Mouse (Mus musculus): ENCODE results near the gene D330020A13Rik. TPM values are rescaled to one million over a fixed set of nuclear protein-coding genes. Genes with fewer than 3 reads are reported as not detected.

The D330020A13Rik gene
- polyA plus RNA-seq (2021; fragmentation: Nextera tagmentation): 0.14 TPM in 1 of 2 replicates, not detected in the other
- long read RNA-seq, experiment 1, partial matches to known transcripts: 0 of 1 reads
- long read RNA-seq, experiment 1, other reads (novel, unspliced or antisense): 0 of 1 reads
- long read RNA-seq, experiment 2, partial matches to known transcripts: 0 of 1 reads
- long read RNA-seq, experiment 2, other reads (novel, unspliced or antisense): 0 of 1 reads

GRCm38 (mm10) chr6:120294056-120294784 is at the start of gene D330020A13Rik, which contains the start of gene B4galnt3:
Gene D330020A13Rik (plus strand): TSS chr6:120294364.
Gene B4galnt3 (minus strand): TSS chr6:120294559.

Other genes with a start within 250 kb of the D330020A13Rik start
- 6.2 and 9.5 TPM in 2 replicates for gene Ninj2, start 201.0 kb upstream of the D330020A13Rik start, polyA plus RNA-seq (2021; fragmentation: Nextera tagmentation)
- 0.11 and 0.26 TPM in 2 replicates for gene B4galnt3, start 195 bp downstream of the D330020A13Rik start, polyA plus RNA-seq (2021; fragmentation: Nextera tagmentation)
- 11.0 and 12.1 TPM in 2 replicates for gene Kdm5a, start 69.8 kb downstream of the D330020A13Rik start, polyA plus RNA-seq (2021; fragmentation: Nextera tagmentation)
- 3.7 and 4.2 TPM in 2 replicates for gene Ccdc77, start 70.0 kb downstream of the D330020A13Rik start, polyA plus RNA-seq (2021; fragmentation: Nextera tagmentation)
- gene Il17ra, start 168.9 kb downstream of the D330020A13Rik start, polyA plus RNA-seq (2021; fragmentation: Nextera tagmentation): 8.0 and 11.2 TPM in 2 replicates
- 3.8 and 7.1 TPM in 2 replicates for gene Tmem121b, start 199.4 kb downstream of the D330020A13Rik start, polyA plus RNA-seq (2021; fragmentation: Nextera tagmentation)
- 8.2 and 11.2 TPM in 2 replicates for gene Hdhd5, start 237.0 kb downstream of the D330020A13Rik start, polyA plus RNA-seq (2021; fragmentation: Nextera tagmentation)

All from left cerebral cortex, adult 6 months (tissue).